Mouse (Mus musculus) E14TG2a.4 (cell line): ENCODE measurements around the gene Art2b.

Source experiments
- CTCF ChIP-seq: conservative IDR thresholded peaks from 2 replicates; pipeline ENCODE4 v1.5.1; 2014; ENCODE audit warnings: low read length
- NANOG ChIP-seq: IDR thresholded peaks from 2 replicates; pipeline ENCODE4 v1.6.1; 2014; ENCODE audit warnings: borderline replicate concordance, low read length, mixed read lengths
- POU5F1 ChIP-seq: IDR thresholded peaks from 2 replicates; pipeline ENCODE4 v1.6.1; 2014; ENCODE audit warnings: low read length, borderline replicate concordance

DNA sequence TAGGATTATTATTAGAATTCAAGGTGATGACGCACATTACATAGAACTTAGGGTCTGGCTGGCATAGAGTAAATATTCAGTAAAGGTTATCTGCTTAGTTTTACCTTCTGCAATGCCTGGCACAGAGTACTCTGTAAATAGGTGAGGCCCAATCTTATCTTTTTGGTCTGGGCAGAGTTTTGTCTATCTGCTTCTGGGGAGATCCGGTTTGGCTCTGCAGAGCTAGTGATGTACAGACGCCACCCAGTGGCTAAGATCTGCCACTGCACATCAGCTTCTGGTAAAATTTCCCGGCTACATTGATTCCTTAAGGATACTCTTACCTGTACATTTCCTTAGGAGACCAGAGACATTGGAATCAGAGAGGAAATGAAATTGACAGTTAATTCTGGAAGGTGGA, 35.0 kb upstream of the Art2b start:
- peak; percentile 94 for TF ChIP-seq CTCF
- TF ChIP-seq NANOG: no peak
- no peak for TF ChIP-seq POU5F1
